Mouse (Mus musculus) cerebellum, adult 2 months (tissue): ENCODE measurements around the gene Tvp23a.

Experiments
- CTCF ChIP-seq: fragments of 200-500 bp; IDR thresholded peaks from 2 replicates; pipeline ENCODE4 v1.5.1; 2011; ENCODE audit warnings: low read depth, mild to moderate bottlenecking, control low read depth, low read length, moderate library complexity, borderline replicate concordance; ENCODE audit not compliant: insufficient read depth
- POLR2A ChIP-seq: fragments of 200-500 bp; IDR thresholded peaks from 2 replicates; pipeline ENCODE4 v1.6.1; 2011; ENCODE audit warnings: low read length, control low read depth, borderline replicate concordance; ENCODE audit not compliant: insufficient read depth

DNA sequence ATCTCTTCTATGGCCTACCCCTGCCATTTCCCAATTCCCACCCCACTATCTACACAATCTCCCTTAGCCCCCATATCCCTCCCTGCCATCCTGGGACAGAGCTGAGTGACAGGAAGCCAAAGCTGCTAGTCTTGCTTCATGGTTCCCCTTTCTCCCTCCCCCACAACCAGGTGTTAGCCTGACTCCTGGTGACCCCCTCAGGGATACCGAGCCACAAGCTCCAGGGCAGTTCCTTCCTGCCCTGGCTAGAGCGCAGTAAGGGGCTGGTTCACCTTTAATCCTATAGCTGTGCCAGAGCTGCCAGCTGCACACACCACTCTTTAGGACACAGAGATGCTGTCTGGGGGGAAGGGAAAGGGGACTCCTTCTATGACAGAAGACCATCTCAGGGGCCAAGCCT, 619 bp upstream of the Tvp23a start:
- TF ChIP-seq CTCF (no peak), POLR2A (no peak)
